Mouse (Mus musculus): ENCODE measurements around the gene Lyrm2. TPM values are rescaled to one million over a fixed set of nuclear protein-coding genes. Genes with fewer than 3 reads are reported as not detected.

Lyrm2 gene
- total and polyA plus RNA-seq, 3 experiments = 3.2 to 110 (median 42.0) TPM

GRCm38 (mm10) chr4:32779996-32780395 is 20.1 kb upstream of the Lyrm2 start:
- ATAC-seq (ENCODE audit: extremely low read depth, insufficient number of reproducible peaks, low FRiP score, poor library complexity, severe bottlenecking) = no peak
- DNase-seq (ENCODE audit: low spot score) = no peak

GRCm38 (mm10) chr4:32787110-32787509 is 12.9 kb upstream of the Lyrm2 start:
- Histone ChIP-seq H3K27me3 (ENCODE audit: insufficient read depth, low read length) (no peaks in the 10 kb centered on the region), H3K9me3 (replicated peaks) (no peaks in the 10 kb centered on the region), H3K4me1 (ENCODE audit: insufficient read depth, low read depth, low read length) (peaks cover 4% of the 10 kb centered on the region; the same call in 1 of the 2 replicates), H3K36me3 (replicated peaks) (no peaks in the 10 kb centered on the region), H3K4me3 (ENCODE audit: low read depth, low read length) (no peak overlapping the region)
- DNase-seq (ENCODE audit: low spot score) = no peak
- TF ChIP-seq CTCF (IDR thresholded peaks at IDR 0.05; ENCODE audit: low read depth, low read length) = no peak
- TF ChIP-seq GATA2 (IDR thresholded peaks at IDR 0.05; ENCODE audit: borderline replicate concordance, low read depth, low read length) = no peak
- TF ChIP-seq TAL1 (conservative IDR thresholded peaks at IDR 0.05; ENCODE audit: low read depth, low read length) = no peak
- TF ChIP-seq GATA1 (IDR thresholded peaks at IDR 0.05; ENCODE audit: borderline replicate concordance, low read length) = no peak
- no peak for TF ChIP-seq POLR2AphosphoS5 (IDR thresholded peaks at IDR 0.05; ENCODE audit: insufficient replicate concordance, low read depth, low read length)
- ATAC-seq (ENCODE audit: extremely low read depth, insufficient number of reproducible peaks, low FRiP score, poor library complexity, severe bottlenecking) = no peak

More at GRCm38 (mm10) chr4:32779996-32780395, 20.1 kb upstream of the Lyrm2 start:
- no peak for TF ChIP-seq POLR2AphosphoS5 (IDR thresholded peaks at IDR 0.05; ENCODE audit: insufficient replicate concordance, low read depth, low read length)
- TF ChIP-seq CTCF (IDR thresholded peaks at IDR 0.05; ENCODE audit: low read depth, low read length) = no peak
- no peak for TF ChIP-seq GATA2 (IDR thresholded peaks at IDR 0.05; ENCODE audit: borderline replicate concordance, low read depth, low read length)
- no peak for TF ChIP-seq TAL1 (conservative IDR thresholded peaks at IDR 0.05; ENCODE audit: low read depth, low read length)
- TF ChIP-seq GATA1 (IDR thresholded peaks at IDR 0.05; ENCODE audit: borderline replicate concordance, low read length) = no peak
- H3K4me3 ChIP-seq (ENCODE audit: low read depth, low read length) = no peak overlapping the region
- H3K36me3 ChIP-seq (replicated peaks) = peaks cover 40% of the 10 kb centered on the region
- peaks cover 7% of the 10 kb centered on the region; the same call in 1 of the 2 replicates for H3K4me1 ChIP-seq (ENCODE audit: insufficient read depth, low read depth, low read length)
- no peaks in the 10 kb centered on the region; the same call in 1 of the 2 replicates for H3K9me3 ChIP-seq (replicated peaks)
- H3K27me3 ChIP-seq (ENCODE audit: insufficient read depth, low read length) = no peaks in the 10 kb centered on the region

- ATAC-seq (ENCODE audit: extremely low read depth, insufficient number of reproducible peaks, low FRiP score, poor library complexity, severe bottlenecking) = no peak
These were observed 11.0 kb upstream of the Lyrm2 start for GRCm38 (mm10) chr4:32789020-32789419.

GRCm38 (mm10) chr4:32798976-32799375 is 1.1 kb upstream of the Lyrm2 start:
- TF ChIP-seq TAL1 (conservative IDR thresholded peaks at IDR 0.05; ENCODE audit: low read depth, low read length) = no peak
- TF ChIP-seq POLR2AphosphoS5 (IDR thresholded peaks at IDR 0.05; ENCODE audit: insufficient replicate concordance, low read depth, low read length) = no peak
- no peak for TF ChIP-seq CTCF (IDR thresholded peaks at IDR 0.05; ENCODE audit: low read depth, low read length)
- no peak for TF ChIP-seq GATA2 (IDR thresholded peaks at IDR 0.05; ENCODE audit: borderline replicate concordance, low read depth, low read length)
- TF ChIP-seq GATA1 (IDR thresholded peaks at IDR 0.05; ENCODE audit: borderline replicate concordance, low read length) = no peak
- H3K4me3 ChIP-seq (ENCODE audit: low read depth, low read length) = no peak overlapping the region
- peaks cover 12% of the 10 kb centered on the region for H3K4me1 ChIP-seq (ENCODE audit: insufficient read depth, low read depth, low read length)
- H3K36me3 ChIP-seq (replicated peaks) = peaks cover 11% of the 10 kb centered on the region
- ATAC-seq (ENCODE audit: extremely low read depth, insufficient number of reproducible peaks, low FRiP score, poor library complexity, severe bottlenecking) (no peak), DNase-seq (ENCODE audit: low spot score) (no peak)
- no peaks in the 10 kb centered on the region for H3K9me3 ChIP-seq (replicated peaks)
- no peaks in the 10 kb centered on the region for H3K27me3 ChIP-seq (ENCODE audit: insufficient read depth, low read length)

More at GRCm38 (mm10) chr4:32789020-32789419, 11.0 kb upstream of the Lyrm2 start:
- TF ChIP-seq POLR2AphosphoS5 (IDR thresholded peaks at IDR 0.05; ENCODE audit: insufficient replicate concordance, low read depth, low read length) = no peak
- no peak for TF ChIP-seq GATA1 (IDR thresholded peaks at IDR 0.05; ENCODE audit: borderline replicate concordance, low read length)
- TF ChIP-seq GATA2 (IDR thresholded peaks at IDR 0.05; ENCODE audit: borderline replicate concordance, low read depth, low read length) = no peak
- no peak for TF ChIP-seq TAL1 (conservative IDR thresholded peaks at IDR 0.05; ENCODE audit: low read depth, low read length)
- TF ChIP-seq CTCF (IDR thresholded peaks at IDR 0.05; ENCODE audit: low read depth, low read length) = no peak
- Histone ChIP-seq H3K4me1 (ENCODE audit: insufficient read depth, low read depth, low read length) (peaks cover 4% of the 10 kb centered on the region; the same call in 1 of the 2 replicates), H3K4me3 (ENCODE audit: low read depth, low read length) (no peak overlapping the region), H3K36me3 (replicated peaks) (no peaks in the 10 kb centered on the region), H3K27me3 (ENCODE audit: insufficient read depth, low read length) (no peaks in the 10 kb centered on the region), H3K9me3 (replicated peaks) (no peaks in the 10 kb centered on the region)
- no peak for DNase-seq (ENCODE audit: low spot score)

- no peak for TF ChIP-seq TAL1 (conservative IDR thresholded peaks at IDR 0.05; ENCODE audit: low read depth, low read length)
- no peak for TF ChIP-seq CTCF (IDR thresholded peaks at IDR 0.05; ENCODE audit: low read depth, low read length)
- no peak for TF ChIP-seq POLR2AphosphoS5 (IDR thresholded peaks at IDR 0.05; ENCODE audit: insufficient replicate concordance, low read depth, low read length)
- TF ChIP-seq GATA1 (IDR thresholded peaks at IDR 0.05; ENCODE audit: borderline replicate concordance, low read length) = no peak
- TF ChIP-seq GATA2 (IDR thresholded peaks at IDR 0.05; ENCODE audit: borderline replicate concordance, low read depth, low read length) = no peak
- DNase-seq (ENCODE audit: low spot score) = peak; percentile 18
These were observed 621 bp downstream of the Lyrm2 start for GRCm38 (mm10) chr4:32800577-32801170.

GRCm38 (mm10) chr4:32817478-32817877 is 17.4 kb downstream of the Lyrm2 start:
- peaks cover 7% of the 10 kb centered on the region; the same call in 1 of the 2 replicates for H3K27me3 ChIP-seq (ENCODE audit: insufficient read depth, low read length)
- no peak for ATAC-seq (ENCODE audit: extremely low read depth, insufficient number of reproducible peaks, low FRiP score, poor library complexity, severe bottlenecking)
- no peaks in the 10 kb centered on the region for H3K36me3 ChIP-seq (replicated peaks)
- H3K4me1 ChIP-seq (ENCODE audit: insufficient read depth, low read depth, low read length) = peaks cover 8% of the 10 kb centered on the region; the same call in 1 of the 2 replicates
- no peaks in the 10 kb centered on the region for H3K9me3 ChIP-seq (replicated peaks)
- DNase-seq (ENCODE audit: low spot score) = no peak
- no peak overlapping the region for H3K4me3 ChIP-seq (ENCODE audit: low read depth, low read length)
- no peak for TF ChIP-seq TAL1 (conservative IDR thresholded peaks at IDR 0.05; ENCODE audit: low read depth, low read length)
- TF ChIP-seq CTCF (IDR thresholded peaks at IDR 0.05; ENCODE audit: low read depth, low read length) = no peak

More at GRCm38 (mm10) chr4:32800577-32801170, 621 bp downstream of the Lyrm2 start:
- Histone ChIP-seq H3K36me3 (replicated peaks) (peaks cover 11% of the 10 kb centered on the region), H3K9me3 (replicated peaks) (no peaks in the 10 kb centered on the region), H3K27me3 (ENCODE audit: insufficient read depth, low read length) (no peaks in the 10 kb centered on the region), H3K4me1 (ENCODE audit: insufficient read depth, low read depth, low read length) (peaks cover 12% of the 10 kb centered on the region), H3K4me3 (ENCODE audit: low read depth, low read length) (peak overlapping the region; percentile 94)
- no peak for ATAC-seq (ENCODE audit: extremely low read depth, insufficient number of reproducible peaks, low FRiP score, poor library complexity, severe bottlenecking)

All from G1E (cell line).